30 mouse cellular contexts compared by ENCODE assay signal in genomic region chr1:91006037-91006436, GRCm38 (mm10). TPM values are rescaled to one million over a fixed set of nuclear protein-coding genes. Genes with fewer than 3 reads are reported as not detected.
DNase-seq lines count a peak whose midpoint lies in the region; ATAC-seq and TF ChIP-seq lines count a peak whose summit lies in the region.
"Had no signal": no experiment of that assay in that cellular context is flagged by ENCODE, and none has a peak within 500 bp of the region (broad histone marks: within the 10 kb centered on the region; RNA-seq: fewer than 3 reads in every experiment).

No protein-coding gene starts in this region.

- no peak overlapping the region for H3K4me2 ChIP-seq in heart, embryonic 14.5 days (ENCODE audit: low read length)
- 0 out of 2 replicates have a peak overlapping the region, but pooled peaks have one; percentile 1 for H3K4me2 ChIP-seq in liver, embryonic 13.5 days
- H3K4me2 ChIP-seq in liver, embryonic 11.5 days = no peak overlapping the region
- H3K4me2 ChIP-seq: embryonic facial prominence, embryonic 15.5 days; heart, embryonic 11.5 days; hindbrain, embryonic 14.5 days; intestine, embryonic 15.5 days had no signal

- H3K4me3 ChIP-seq in gastrocnemius, adult 2 months = no peak overlapping the region
- no peak overlapping the region for H3K4me3 ChIP-seq in heart, embryonic 14.5 days (ENCODE audit: control insufficient read depth in 1 of 2, insufficient read depth in 1 of 2, low read depth in 1 of 2, low read length in 2 of 2)
- H3K4me3 ChIP-seq in liver, embryonic 13.5 days (replicated peaks) = no peak overlapping the region
- no peak overlapping the region for H3K4me3 ChIP-seq in liver, embryonic 11.5 days (ENCODE audit: low read depth, low read length)
- H3K4me3 ChIP-seq: embryonic facial prominence, embryonic 15.5 days; erythroblast, embryonic 14.5 days; forebrain, embryonic 10.5 days; hindbrain, embryonic 10.5 days; intestine, embryonic 15.5 days had no signal

- H3K27ac ChIP-seq in gastrocnemius, adult 2 months = peak overlapping the region; percentile 90
- peak overlapping the region in 1 of 2 experiments; percentile 49; a peak in 1 of 4 replicates for H3K27ac ChIP-seq in heart, embryonic 14.5 days (replicated peaks in 1 of 2; ENCODE audit: control insufficient read depth in 1 of 2, insufficient read depth in 1 of 2, low read depth in 2 of 2, low read length in 2 of 2)
- no peak overlapping the region for H3K27ac ChIP-seq in liver, embryonic 13.5 days
- no peak overlapping the region for H3K27ac ChIP-seq in liver, embryonic 11.5 days (ENCODE audit: low read depth, low read length)
- H3K27ac ChIP-seq: embryonic facial prominence, embryonic 15.5 days; forebrain, embryonic 10.5 days; hindbrain, embryonic 10.5 days; hindbrain, embryonic 14.5 days; intestine, embryonic 15.5 days had no signal

- H3K36me3 ChIP-seq in heart, embryonic 14.5 days (ENCODE audit: control insufficient read depth, insufficient read depth, low read length) = peaks cover 8% of the 10 kb centered on the region; the same call in 1 of the 2 replicates
- H3K36me3 ChIP-seq in liver, embryonic 13.5 days = no peaks in the 10 kb centered on the region
- no peaks in the 10 kb centered on the region for H3K36me3 ChIP-seq in liver, embryonic 11.5 days (ENCODE audit: control insufficient read depth, insufficient read depth, low read length)
- H3K36me3 ChIP-seq: embryonic facial prominence, embryonic 15.5 days; G1E; intestine, embryonic 15.5 days had no signal

- ATAC-seq in heart, embryonic 14.5 days (ENCODE audit: insufficient number of reproducible peaks, insufficient read depth, low FRiP score, low read depth) = no peak
- ATAC-seq in liver, embryonic 13.5 days (ENCODE audit: low read depth) = no peak
- ATAC-seq in liver, embryonic 11.5 days (replicated peaks; ENCODE audit: low FRiP score) = no peak
- ATAC-seq: CD4-positive, CD25-positive, alpha-beta regulatory T cell, adult 4 months; forebrain, embryonic 14.5 days; intestine, embryonic 15.5 days had no signal

- no peaks in the 10 kb centered on the region for H3K27me3 ChIP-seq in heart, embryonic 14.5 days (ENCODE audit: control insufficient read depth, insufficient read depth, low read length)
- H3K27me3 ChIP-seq in liver, embryonic 13.5 days = no peaks in the 10 kb centered on the region; the same call in 1 of the 2 replicates
- H3K27me3 ChIP-seq in liver, embryonic 11.5 days (replicated peaks; ENCODE audit: control insufficient read depth, insufficient read depth, low read length) = no peaks in the 10 kb centered on the region
- H3K27me3 ChIP-seq: embryonic facial prominence, embryonic 15.5 days; intestine, embryonic 15.5 days had no signal

- peak overlapping the region; percentile 2; the same call in 1 of the 2 replicates for H3K9ac ChIP-seq in heart, embryonic 14.5 days (ENCODE audit: low read length)
- no peak overlapping the region for H3K9ac ChIP-seq in liver, embryonic 13.5 days
- no peak overlapping the region for H3K9ac ChIP-seq in liver, embryonic 11.5 days (ENCODE audit: low read depth, low read length)
- H3K9ac ChIP-seq: embryonic facial prominence, embryonic 15.5 days; hindbrain, embryonic 14.5 days; intestine, embryonic 15.5 days had no signal

- no peaks in the 10 kb centered on the region for H3K9me3 ChIP-seq in heart, embryonic 14.5 days (ENCODE audit: control insufficient read depth, low read length)
- H3K9me3 ChIP-seq in liver, embryonic 13.5 days (replicated peaks) = no peaks in the 10 kb centered on the region
- H3K9me3 ChIP-seq in liver, embryonic 11.5 days (ENCODE audit: control insufficient read depth, low read length) = no peaks in the 10 kb centered on the region
- H3K9me3 ChIP-seq: embryonic facial prominence, embryonic 15.5 days; forebrain, embryonic 10.5 days; hindbrain, embryonic 10.5 days; intestine, embryonic 15.5 days had no signal

- no peak for DNase-seq in gastrocnemius, adult 2 months
- DNase-seq in gastrocnemius, adult 8-10 months (ENCODE audit: low spot score in 2 of 2) = no peak
- DNase-seq in heart, adult 8-10 months (ENCODE audit: low spot score) = no peak
- no peak for DNase-seq in liver, embryonic 13.5 days
- no peak for DNase-seq in liver, embryonic 11.5 days (ENCODE audit: low spot score)
- DNase-seq in T-cell, adult 2 months (ENCODE audit: low spot score) = no peak
- DNase-seq: adrenal gland, postnatal 10 days; B cell, adult 2 months; cerebellum, adult 11 months; cerebellum, adult 8-10 months; cerebellum, postnatal 14 days; embryo, embryonic 11 days; gastrocnemius, postnatal 10 days; kidney, adult 18-20 months had no signal

- peaks cover 52 to 86% of the 10 kb centered on the region in 2 experiments for H3K4me1 ChIP-seq in heart, embryonic 14.5 days (ENCODE audit: control insufficient read depth in 2 of 2, insufficient read depth in 2 of 2, low read length in 2 of 2)
- H3K4me1 ChIP-seq in liver, embryonic 13.5 days (replicated peaks) = peaks cover 6% of the 10 kb centered on the region; the same call in 1 of the 2 replicates
- peaks cover 5% of the 10 kb centered on the region; the same call in 1 of the 2 replicates for H3K4me1 ChIP-seq in liver, embryonic 11.5 days (replicated peaks; ENCODE audit: control insufficient read depth, insufficient read depth, low read length)
- H3K4me1 ChIP-seq: intestine, embryonic 15.5 days had no signal

- WGBS in heart, embryonic 14.5 days = 68% methylated on average over 5 of the region's 5 CpGs
- WGBS in liver, embryonic 13.5 days (ENCODE audit: insufficient replicate concordance) = 60% methylated on average over 5 of the region's 5 CpGs
- WGBS in liver, embryonic 11.5 days = 67% methylated on average over 5 of the region's 5 CpGs

- TF ChIP-seq CTCF in gastrocnemius, adult 2 months (IDR thresholded peaks at IDR 0.05) = no peak

- intact Hi-C loops in gastrocnemius, adult 2 months (cut with DNase I) = no loop called here

RNA-seq across cellular contexts. Expression of gene Lrrfip1, which starts 7.5 kb away (rescaled TPM):
- 100 to 1,000 TPM; 131 to 149 TPM for total RNA-seq in gastrocnemius, adult 2 months (2021)
- 100 to 1,000 TPM; 104 to 126 (median 123) TPM for total RNA-seq in gastrocnemius, adult 8-10 months (2022)
- 151 and 161 TPM in 2 replicates for polyA plus RNA-seq in heart, embryonic 14.5 days (2014; fragmentation: Nextera tagmentation; extraction: Ambion mirVana)
- 10 to 100 TPM; 55.4 to 72.1 (median 61.1) TPM for total RNA-seq in heart, adult 8-10 months (2022)
- 12.9 and 15.9 TPM in 2 replicates for polyA plus RNA-seq in liver, embryonic 13.5 days (2015; fragmentation: Nextera tagmentation; extraction: Ambion mirVana)
- polyA plus RNA-seq in liver, embryonic 11.5 days (2014; fragmentation: Nextera tagmentation; extraction: Ambion mirVana) = 26.5 and 29.1 TPM in 2 replicates
- polyA plus RNA-seq: G1E had no signal

RNA-seq across cellular contexts. Expression of gene Rab17, which starts 36.6 kb away (rescaled TPM):
- not detected for total RNA-seq in gastrocnemius, adult 2 months (2021)
- not detected for total RNA-seq in gastrocnemius, adult 8-10 months (2022)
- 2.5 and 2.7 TPM in 2 replicates for polyA plus RNA-seq in heart, embryonic 14.5 days (2014; fragmentation: Nextera tagmentation; extraction: Ambion mirVana)
- 1 to 10 TPM; 2.0 to 4.4 (median 3.3) TPM for total RNA-seq in heart, adult 8-10 months (2022)
- 3.8 TPM in 2 replicates for polyA plus RNA-seq in liver, embryonic 13.5 days (2015; fragmentation: Nextera tagmentation; extraction: Ambion mirVana)
- 3.6 and 5.0 TPM in 2 replicates for polyA plus RNA-seq in liver, embryonic 11.5 days (2014; fragmentation: Nextera tagmentation; extraction: Ambion mirVana)
- total RNA-seq: gastrocnemius, postnatal 10 days had no signal
- polyA plus RNA-seq: brain, embryonic 14.5 days; CD4-positive, CD25-positive, alpha-beta regulatory T cell, adult 4 months; erythroblast, embryonic 14.5 days; G1E; hindbrain, embryonic 14.5 days had no signal

RNA-seq across cellular contexts. Expression of gene Prlh, which starts 53.1 kb away (rescaled TPM):
- not detected for total RNA-seq in gastrocnemius, adult 2 months (2021)
- not detected for total RNA-seq in gastrocnemius, adult 8-10 months (2022)
- not detected in 2 replicates for polyA plus RNA-seq in heart, embryonic 14.5 days (2014; fragmentation: Nextera tagmentation; extraction: Ambion mirVana)
- not detected for total RNA-seq in heart, adult 8-10 months (2022)
- polyA plus RNA-seq in liver, embryonic 13.5 days (2015; fragmentation: Nextera tagmentation; extraction: Ambion mirVana) = 0.50 TPM in 1 of 2 replicates, not detected in the other
- not detected in 2 replicates for polyA plus RNA-seq in liver, embryonic 11.5 days (2014; fragmentation: Nextera tagmentation; extraction: Ambion mirVana)
- total RNA-seq: adrenal gland, postnatal 10 days; adrenal gland, postnatal 4 days; common myeloid progenitor, adult 5-6 weeks; G1E; gastrocnemius, postnatal 10 days; gastrocnemius, postnatal 4 days had no signal
- polyA plus RNA-seq: brain, embryonic 14.5 days; CD4-positive, CD25-positive, alpha-beta regulatory T cell, adult 4 months; embryonic facial prominence, embryonic 11.5 days; embryonic facial prominence, embryonic 15.5 days; forebrain, embryonic 10.5 days; forebrain, embryonic 14.5 days; G1E; heart, embryonic 11.5 days; hindbrain, embryonic 10.5 days; hindbrain, embryonic 14.5 days; intestine, embryonic 15.5 days had no signal
